Mouse (Mus musculus) C2C12 (cell line): ENCODE measurements around the gene Edn1. TPM values are rescaled to one million over a fixed set of nuclear protein-coding genes. Genes with fewer than 3 reads are reported as not detected.

Experiments
- H3K27me3 ChIP-seq: one replicate; pipeline ENCODE4 v1.6.1; 2011; ENCODE audit not compliant: control insufficient read depth, insufficient read depth, insufficient read length
- H3K36me3 ChIP-seq: one replicate; pipeline ENCODE4 v1.6.1; 2011; ENCODE audit not compliant: control insufficient read depth, insufficient read depth
- H3K4me3 ChIP-seq: one replicate; pipeline ENCODE4 v1.5.1; 2011; ENCODE audit warnings: mild to moderate bottlenecking, control low read depth; ENCODE audit not compliant: poor library complexity, insufficient read depth, severe bottlenecking
- H3K79me2 ChIP-seq: one replicate; pipeline ENCODE4 v1.6.1; 2011; ENCODE audit not compliant: control insufficient read depth, insufficient read depth
- H3K79me3 ChIP-seq: one replicate; pipeline ENCODE4 v1.6.1; 2011; ENCODE audit warnings: low read depth, control low read depth
- H3ac ChIP-seq: one replicate; pipeline ENCODE3; 2011; ENCODE audit warnings: low read depth; ENCODE audit not compliant: control insufficient read depth, insufficient read length
- CEBPB ChIP-seq: IDR thresholded peaks from one replicate; pipeline ENCODE4 v1.6.1; 2011; ENCODE audit warnings: low read depth, mild to moderate bottlenecking, control low read depth, moderate library complexity
- CTCF ChIP-seq: IDR thresholded peaks from one replicate; pipeline ENCODE4 v1.5.1; 2011; ENCODE audit not compliant: control insufficient read depth, insufficient read depth, insufficient read length
- FOSL1 ChIP-seq: IDR thresholded peaks from one replicate; pipeline ENCODE4 v1.8.0; 2011; ENCODE audit warnings: mild to moderate bottlenecking, low read length; ENCODE audit not compliant: poor library complexity, insufficient read depth, severe bottlenecking
- MAX ChIP-seq: IDR thresholded peaks from one replicate; pipeline ENCODE4 v1.6.1; 2011; ENCODE audit warnings: mild to moderate bottlenecking, control low read depth
- MYOD1 ChIP-seq: IDR thresholded peaks from one replicate; pipeline ENCODE4 v1.6.1; 2011; ENCODE audit warnings: low read depth; ENCODE audit not compliant: control insufficient read depth, insufficient read length
- MYOG ChIP-seq: IDR thresholded peaks from one replicate; pipeline ENCODE4 v1.6.1; 2011; ENCODE audit not compliant: control insufficient read depth, insufficient read length; ENCODE audit errors: extremely low read depth
- USF1 ChIP-seq: IDR thresholded peaks from one replicate; pipeline ENCODE4 v1.6.1; 2011; ENCODE audit warnings: low read depth, mild to moderate bottlenecking, control low read depth, moderate library complexity
- polyA plus RNA-seq: library from polyadenylated mRNA; unstranded; fragments of >200 nt; fragmentation: generic; extraction: Trizol; gene quantifications from one replicate; pipeline ENCODE4 v1.2.1, GENCODE M21; 2012; ENCODE audit warnings: missing spikeins

Gene Edn1
- polyA plus RNA-seq, 1 experiment, result 0.90 TPM

GRCm38 (mm10) chr13:42276774-42277454 lies 24.4 kb upstream of the Edn1 start:
- Histone ChIP-seq H3K36me3 (no peaks in the 10 kb centered on the region), H3ac (no peak overlapping the region), H3K79me2 (no peaks in the 10 kb centered on the region), H3K27me3 (peaks cover 3% of the 10 kb centered on the region), H3K4me3 (no peak overlapping the region), H3K79me3 (no peaks in the 10 kb centered on the region)
- no peak for TF ChIP-seq USF1
- TF ChIP-seq CTCF, result no peak
- no peak for TF ChIP-seq MAX
- TF ChIP-seq FOSL1, result no peak
- no peak for TF ChIP-seq MYOD1
- TF ChIP-seq MYOG, result no peak
- TF ChIP-seq CEBPB, result no peak

GRCm38 (mm10) chr13:42277751-42278150 lies 23.5 kb upstream of the Edn1 start:
- TF ChIP-seq MYOG, result no peak
- TF ChIP-seq CEBPB, result no peak
- no peak for TF ChIP-seq USF1
- no peak for TF ChIP-seq MAX
- no peak for TF ChIP-seq FOSL1
- TF ChIP-seq CTCF, result no peak
- no peak for TF ChIP-seq MYOD1
- no peak overlapping the region for H3K4me3 ChIP-seq
- H3K79me2 ChIP-seq, result no peaks in the 10 kb centered on the region
- no peaks in the 10 kb centered on the region for H3K36me3 ChIP-seq
- H3K27me3 ChIP-seq, result peaks cover 3% of the 10 kb centered on the region
- H3ac ChIP-seq, result no peak overlapping the region
- no peaks in the 10 kb centered on the region for H3K79me3 ChIP-seq

GRCm38 (mm10) chr13:42285896-42286295 lies 15.4 kb upstream of the Edn1 start:
- Histone ChIP-seq H3K36me3 (no peaks in the 10 kb centered on the region), H3ac (no peak overlapping the region), H3K79me3 (no peaks in the 10 kb centered on the region), H3K79me2 (no peaks in the 10 kb centered on the region), H3K4me3 (no peak overlapping the region), H3K27me3 (peaks cover 3% of the 10 kb centered on the region)
- TF ChIP-seq CEBPB, result no peak
- no peak for TF ChIP-seq MYOG
- TF ChIP-seq FOSL1, result no peak
- no peak for TF ChIP-seq CTCF
- TF ChIP-seq USF1, result no peak
- no peak for TF ChIP-seq MAX
- no peak for TF ChIP-seq MYOD1

GRCm38 (mm10) chr13:42286768-42287167 lies 14.5 kb upstream of the Edn1 start:
- H3K4me3 ChIP-seq, result no peak overlapping the region
- no peaks in the 10 kb centered on the region for H3K36me3 ChIP-seq
- no peaks in the 10 kb centered on the region for H3K79me3 ChIP-seq
- no peak for TF ChIP-seq CTCF
- TF ChIP-seq CEBPB, result no peak
- TF ChIP-seq FOSL1, result no peak
- TF ChIP-seq MYOG, result no peak
- no peak for TF ChIP-seq MYOD1
- no peak for TF ChIP-seq MAX
- no peak for TF ChIP-seq USF1
- H3K79me2 ChIP-seq, result no peaks in the 10 kb centered on the region
- no peaks in the 10 kb centered on the region for H3K27me3 ChIP-seq
- H3ac ChIP-seq, result no peak overlapping the region

- H3K27me3 ChIP-seq, result no peaks in the 10 kb centered on the region
- no peak overlapping the region for H3K4me3 ChIP-seq
- no peaks in the 10 kb centered on the region for H3K79me2 ChIP-seq
- no peaks in the 10 kb centered on the region for H3K36me3 ChIP-seq
- no peaks in the 10 kb centered on the region for H3K79me3 ChIP-seq
- TF ChIP-seq CEBPB (no peak), MYOD1 (no peak), MAX (no peak), USF1 (no peak), FOSL1 (no peak), MYOG (no peak), CTCF (no peak)
- no peak overlapping the region for H3ac ChIP-seq
Observed at GRCm38 (mm10) chr13:42292593-42292992, 8.7 kb upstream of the Edn1 start.

- H3ac ChIP-seq, result no peak overlapping the region
- no peaks in the 10 kb centered on the region for H3K36me3 ChIP-seq
- TF ChIP-seq CEBPB (no peak), CTCF (no peak), FOSL1 (no peak), MYOG (no peak), MAX (no peak), USF1 (no peak), MYOD1 (no peak)
- H3K79me3 ChIP-seq, result peaks cover 3% of the 10 kb centered on the region
- no peaks in the 10 kb centered on the region for H3K27me3 ChIP-seq
- no peak overlapping the region for H3K4me3 ChIP-seq
- peaks cover 12% of the 10 kb centered on the region for H3K79me2 ChIP-seq
Observed at GRCm38 (mm10) chr13:42298302-42298701, 3.0 kb upstream of the Edn1 start.
